Mouse (Mus musculus) MEL (cell line): Measurements from ENCODE around the gene Ablim2. TPM values are rescaled to one million over a fixed set of nuclear protein-coding genes. Genes with fewer than 3 reads are reported as not detected.

Source experiments
- DNase-seq: peaks from one replicate; pipeline ENCODE4 v3.0.0; 2011; ENCODE audit warnings: low read depth, low spot score
- H3K27ac ChIP-seq: 2 replicates; pipeline ENCODE4 v1.5.1; 2012; ENCODE audit warnings: low read depth, mild to moderate bottlenecking, control low read depth, low read length, moderate library complexity; ENCODE audit not compliant: control insufficient read depth
- H3K27me3 ChIP-seq, 2 experiments: fragments of 150-350 bp in 1 of 2; sonication (generic) in 1 of 2; 2 replicates each; pipeline ENCODE4 v1.6.1; 2012; ENCODE audit warnings: low read length in 2 of 2, mild to moderate bottlenecking in 2 of 2, improper control_type of control experiment in 1 of 2, moderate library complexity in 1 of 2; ENCODE audit not compliant: insufficient read depth in 2 of 2, control insufficient read depth in 1 of 2
- H3K36me3 ChIP-seq, 2 experiments: 2 replicates each; pipeline ENCODE4 v1.6.1; 2012 to 2014; ENCODE audit warnings: low read length in 2 of 2, improper control_type of control experiment in 1 of 2, inconsistent platforms in 1 of 2, mild to moderate bottlenecking in 1 of 2; ENCODE audit not compliant: insufficient read depth in 2 of 2, control insufficient read depth in 1 of 2
- H3K4me1 ChIP-seq, 2 experiments: fragments of 150-350 bp in 1 of 2; sonication (generic) in 1 of 2; 2 replicates each; pipeline ENCODE4 v1.6.1; 2012; ENCODE audit warnings: low read length in 2 of 2, improper control_type of control experiment in 1 of 2, mild to moderate bottlenecking in 1 of 2; ENCODE audit not compliant: insufficient read depth in 2 of 2, control insufficient read depth in 1 of 2
- H3K4me3 ChIP-seq, 2 experiments: fragments of 150-350 bp in 1 of 2; sonication (generic) in 1 of 2; 2 replicates each; pipeline ENCODE4 v1.5.1; 2012; ENCODE audit warnings: low read depth in 2 of 2, low read length in 2 of 2, mild to moderate bottlenecking in 2 of 2, moderate library complexity in 2 of 2, control low read depth in 1 of 2, improper control_type of control experiment in 1 of 2; ENCODE audit not compliant: control insufficient read depth in 1 of 2, insufficient read depth in 1 of 2
- H3K79me2 ChIP-seq: 2 replicates; pipeline ENCODE4 v1.6.1; 2012; ENCODE audit warnings: mild to moderate bottlenecking, low read length, moderate library complexity; ENCODE audit not compliant: control insufficient read depth, poor library complexity, insufficient read depth
- H3K9ac ChIP-seq: 2 replicates; pipeline ENCODE4 v1.6.1; 2012; ENCODE audit warnings: low read depth, mild to moderate bottlenecking, control low read depth, low read length, moderate library complexity; ENCODE audit not compliant: control insufficient read depth, poor library complexity, severe bottlenecking
- H3K9me3 ChIP-seq: fragments of 150-350 bp; sonication (generic); replicated peaks from 2 replicates; pipeline ENCODE4 v1.6.1; 2012; ENCODE audit warnings: mild to moderate bottlenecking, low read length, improper control_type of control experiment, moderate library complexity; ENCODE audit not compliant: insufficient read depth
- CHD1 ChIP-seq: IDR thresholded peaks from 2 replicates; pipeline ENCODE4 v1.6.1; 2012; ENCODE audit warnings: low read depth, mild to moderate bottlenecking, inconsistent platforms, low read length, improper control_type of control experiment
- CHD2 ChIP-seq: IDR thresholded peaks from 2 replicates; pipeline ENCODE4 v1.6.1; 2011; ENCODE audit warnings: low read length, improper control_type of control experiment
- CTCF ChIP-seq, 3 experiments: IDR thresholded peaks in 2 of 3; conservative IDR thresholded peaks in 1 of 3; 2 replicates each; pipeline ENCODE4 v1.5.1; 2011 to 2012; ENCODE audit warnings: low read length in 3 of 3, low read depth in 2 of 3, mild to moderate bottlenecking in 2 of 3, improper control_type of control experiment in 1 of 3, inconsistent platforms in 1 of 3, mixed read lengths in 1 of 3, moderate library complexity in 1 of 3; ENCODE audit not compliant: control insufficient read depth in 1 of 3, insufficient read depth in 1 of 3, poor library complexity in 1 of 3, severe bottlenecking in 1 of 3
- E2F4 ChIP-seq: IDR thresholded peaks from 2 replicates; pipeline ENCODE4 v1.6.1; 2011; ENCODE audit warnings: low read depth, low read length, improper control_type of control experiment, borderline replicate concordance
- EP300 ChIP-seq, 2 experiments: IDR thresholded peaks; 2 replicates each; pipeline ENCODE4 v1.6.1; 2011; ENCODE audit warnings: improper control_type of control experiment in 2 of 2, low read length in 2 of 2, low read depth in 1 of 2, mild to moderate bottlenecking in 1 of 2
- HCFC1 ChIP-seq: IDR thresholded peaks from 2 replicates; pipeline ENCODE4 v1.6.1; 2012; ENCODE audit warnings: low read depth, mild to moderate bottlenecking, inconsistent platforms, low read length, improper control_type of control experiment, moderate library complexity
- JUND ChIP-seq: IDR thresholded peaks from 2 replicates; pipeline ENCODE4 v1.6.1; 2011; ENCODE audit warnings: low read depth, mild to moderate bottlenecking, improper control_type of control experiment, low read length
- MAX ChIP-seq: IDR thresholded peaks from 2 replicates; pipeline ENCODE4 v1.6.1; 2011; ENCODE audit warnings: low read length, improper control_type of control experiment
- MEF2A ChIP-seq: IDR thresholded peaks from 2 replicates; pipeline ENCODE4 v1.6.1; 2014; ENCODE audit warnings: low read depth, mild to moderate bottlenecking, inconsistent platforms, low read length, improper control_type of control experiment; ENCODE audit not compliant: poor library complexity, insufficient replicate concordance, severe bottlenecking; ENCODE audit errors: extremely low read depth
- MYB ChIP-seq: IDR thresholded peaks from 2 replicates; pipeline ENCODE4 v1.6.1; 2011; ENCODE audit warnings: mild to moderate bottlenecking, low read depth, low read length, improper control_type of control experiment
- MYC ChIP-seq: IDR thresholded peaks from 2 replicates; pipeline ENCODE4 v1.6.1; 2011; ENCODE audit warnings: low read depth, mild to moderate bottlenecking, low read length, improper control_type of control experiment, moderate library complexity
- NELFE ChIP-seq: IDR thresholded peaks from 2 replicates; pipeline ENCODE4 v1.6.1; 2011; ENCODE audit warnings: low read depth, low read length, improper control_type of control experiment
- NRF1 ChIP-seq: IDR thresholded peaks from 2 replicates; pipeline ENCODE4 v1.6.1; 2014; ENCODE audit warnings: low read depth, mild to moderate bottlenecking, inconsistent platforms, low read length, improper control_type of control experiment, moderate library complexity; ENCODE audit not compliant: poor library complexity, insufficient read depth, severe bottlenecking
- RAD21 ChIP-seq: IDR thresholded peaks from 2 replicates; pipeline ENCODE4 v1.6.1; 2011; ENCODE audit warnings: mild to moderate bottlenecking, low read depth, low read length, improper control_type of control experiment
- RCOR1 ChIP-seq: IDR thresholded peaks from 2 replicates; pipeline ENCODE4 v1.6.1; 2012; ENCODE audit warnings: low read depth, mild to moderate bottlenecking, inconsistent platforms, low read length, improper control_type of control experiment
- TBP ChIP-seq: IDR thresholded peaks from 2 replicates; pipeline ENCODE4 v1.8.0; 2011; ENCODE audit warnings: low read depth, low read length, improper control_type of control experiment
- polyA plus RNA-seq, 2 experiments: library from polyadenylated mRNA; stranded (reverse) in 1 of 2; unstranded in 1 of 2; fragments of >175 nt in 1 of 2; fragments of >200 nt in 1 of 2; gene quantifications; 2 replicates each; pipeline versions ENCODE4 v1.2.1 to v1.2.4; 2012; ENCODE audit warnings: low replicate concordance in 2 of 2, low read depth in 1 of 2; ENCODE audit not compliant: insufficient read length in 2 of 2, insufficient read depth in 1 of 2, missing spikeins in 1 of 2
- total RNA-seq: library from RNA; depleted of rRNA; stranded (reverse); fragments of 300-350 nt; gene quantifications from 2 replicates; pipeline ENCODE4 v1.2.3, GENCODE M21; 2012

Gene Ablim2
- total and polyA plus RNA-seq, 3 experiments = not detected

GRCm38 (mm10) chr5:35717455-35717854, 40.2 kb upstream of the Ablim2 start:
- TF ChIP-seq TBP = no peak
- no peaks in the 10 kb centered on the region; the same call in 1 of the 2 replicates for H3K9me3 ChIP-seq
- no peak overlapping the region for H3K4me3 ChIP-seq
- no peak overlapping the region for H3K9ac ChIP-seq
- DNase-seq = no peak
- H3K36me3 ChIP-seq = no peaks in the 10 kb centered on the region
- no peak overlapping the region for H3K27ac ChIP-seq
- H3K27me3 ChIP-seq = no peaks in the 10 kb centered on the region
- H3K4me1 ChIP-seq = no peaks in the 10 kb centered on the region
- no peaks in the 10 kb centered on the region for H3K79me2 ChIP-seq

- no peak overlapping the region for H3K27ac ChIP-seq
- no peak overlapping the region for H3K4me3 ChIP-seq
- no peaks in the 10 kb centered on the region; the same call in 1 of the 2 replicates for H3K9me3 ChIP-seq
- TF ChIP-seq MEF2A (no peak), RCOR1 (no peak), CHD2 (no peak), MYC (no peak), MYB (no peak), CHD1 (no peak), MAX (no peak), CTCF (IDR thresholded peaks at IDR 0.05 in 2 of 3, conservative IDR thresholded peaks at IDR 0.05 in 1 of 3; ENCODE audit: control insufficient read depth in 1 of 3, insufficient read depth in 1 of 3, low read depth in 2 of 3, low read length in 3 of 3, poor library complexity in 1 of 3, severe bottlenecking in 1 of 3) (no peak)
- TF ChIP-seq, all 39 proteins: peak for 0
- H3K9ac ChIP-seq = no peak overlapping the region
- no peak for DNase-seq
- no peaks in the 10 kb centered on the region for H3K79me2 ChIP-seq
- H3K36me3 ChIP-seq = no peaks in the 10 kb centered on the region
- no peaks in the 10 kb centered on the region for H3K27me3 ChIP-seq
- H3K4me1 ChIP-seq = no peaks in the 10 kb centered on the region
Observed at GRCm38 (mm10) chr5:35717946-35718345, 39.7 kb upstream of the Ablim2 start.

- Histone ChIP-seq H3K9ac (no peak overlapping the region), H3K27me3 (no peaks in the 10 kb centered on the region), H3K36me3 (no peaks in the 10 kb centered on the region), H3K4me1 (no peaks in the 10 kb centered on the region), H3K4me3 (no peak overlapping the region), H3K9me3 (no peaks in the 10 kb centered on the region; the same call in 1 of the 2 replicates), H3K79me2 (no peaks in the 10 kb centered on the region), H3K27ac (no peak overlapping the region)
- TF ChIP-seq RAD21 (no peak), CHD2 (no peak), NRF1 (no peak), HCFC1 (no peak), CTCF (IDR thresholded peaks at IDR 0.05 in 2 of 3, conservative IDR thresholded peaks at IDR 0.05 in 1 of 3; ENCODE audit: control insufficient read depth in 1 of 3, insufficient read depth in 1 of 3, low read depth in 2 of 3, low read length in 3 of 3, poor library complexity in 1 of 3, severe bottlenecking in 1 of 3) (no peak), E2F4 (no peak), EP300 (IDR thresholded peaks at IDR 0.05; ENCODE audit: low read depth in 1 of 2, low read length in 2 of 2) (no peak), MYB (no peak), JUND (no peak), NELFE (no peak)
- DNase-seq = no peak
Observed at GRCm38 (mm10) chr5:35718817-35719216, 38.9 kb upstream of the Ablim2 start.
